Mouse (Mus musculus) MEL (cell line): ENCODE data around the gene Krtap9-3. TPM values are rescaled to one million over a fixed set of nuclear protein-coding genes. Genes with fewer than 3 reads are reported as not detected.

ENCODE experiments used
- DNase-seq: peaks from one replicate; pipeline ENCODE4 v3.0.0; 2011; ENCODE audit warnings: low read depth, low spot score
- H3K27ac ChIP-seq: 2 replicates; pipeline ENCODE4 v1.5.1; 2012; ENCODE audit warnings: low read depth, mild to moderate bottlenecking, control low read depth, low read length, moderate library complexity; ENCODE audit not compliant: control insufficient read depth
- H3K27me3 ChIP-seq, 2 experiments: fragments of 150-350 bp in 1 of 2; sonication (generic) in 1 of 2; 2 replicates each; pipeline ENCODE4 v1.6.1; 2012; ENCODE audit warnings: low read length in 2 of 2, mild to moderate bottlenecking in 2 of 2, improper control_type of control experiment in 1 of 2, moderate library complexity in 1 of 2; ENCODE audit not compliant: insufficient read depth in 2 of 2, control insufficient read depth in 1 of 2
- H3K36me3 ChIP-seq, 2 experiments: 2 replicates each; pipeline ENCODE4 v1.6.1; 2012 to 2014; ENCODE audit warnings: low read length in 2 of 2, improper control_type of control experiment in 1 of 2, inconsistent platforms in 1 of 2, mild to moderate bottlenecking in 1 of 2; ENCODE audit not compliant: insufficient read depth in 2 of 2, control insufficient read depth in 1 of 2
- H3K4me1 ChIP-seq, 2 experiments: fragments of 150-350 bp in 1 of 2; sonication (generic) in 1 of 2; 2 replicates each; pipeline ENCODE4 v1.6.1; 2012; ENCODE audit warnings: low read length in 2 of 2, improper control_type of control experiment in 1 of 2, mild to moderate bottlenecking in 1 of 2; ENCODE audit not compliant: insufficient read depth in 2 of 2, control insufficient read depth in 1 of 2
- H3K4me3 ChIP-seq, 2 experiments: fragments of 150-350 bp in 1 of 2; sonication (generic) in 1 of 2; 2 replicates each; pipeline ENCODE4 v1.5.1; 2012; ENCODE audit warnings: low read depth in 2 of 2, low read length in 2 of 2, mild to moderate bottlenecking in 2 of 2, moderate library complexity in 2 of 2, control low read depth in 1 of 2, improper control_type of control experiment in 1 of 2; ENCODE audit not compliant: control insufficient read depth in 1 of 2, insufficient read depth in 1 of 2
- H3K79me2 ChIP-seq: 2 replicates; pipeline ENCODE4 v1.6.1; 2012; ENCODE audit warnings: mild to moderate bottlenecking, low read length, moderate library complexity; ENCODE audit not compliant: control insufficient read depth, poor library complexity, insufficient read depth
- H3K9ac ChIP-seq: 2 replicates; pipeline ENCODE4 v1.6.1; 2012; ENCODE audit warnings: low read depth, mild to moderate bottlenecking, control low read depth, low read length, moderate library complexity; ENCODE audit not compliant: control insufficient read depth, poor library complexity, severe bottlenecking
- H3K9me3 ChIP-seq: fragments of 150-350 bp; sonication (generic); replicated peaks from 2 replicates; pipeline ENCODE4 v1.6.1; 2012; ENCODE audit warnings: mild to moderate bottlenecking, low read length, improper control_type of control experiment, moderate library complexity; ENCODE audit not compliant: insufficient read depth
- ELF1 ChIP-seq: IDR thresholded peaks from 2 replicates; pipeline ENCODE4 v1.6.1; 2014; ENCODE audit warnings: low read depth, mild to moderate bottlenecking, inconsistent platforms, low read length, improper control_type of control experiment, moderate library complexity
- EP300 ChIP-seq, 2 experiments: IDR thresholded peaks; 2 replicates each; pipeline ENCODE4 v1.6.1; 2011; ENCODE audit warnings: improper control_type of control experiment in 2 of 2, low read length in 2 of 2, low read depth in 1 of 2, mild to moderate bottlenecking in 1 of 2
- HCFC1 ChIP-seq: IDR thresholded peaks from 2 replicates; pipeline ENCODE4 v1.6.1; 2012; ENCODE audit warnings: low read depth, mild to moderate bottlenecking, inconsistent platforms, low read length, improper control_type of control experiment, moderate library complexity
- KAT2A ChIP-seq: conservative IDR thresholded peaks from 2 replicates; pipeline ENCODE4 v1.6.1; 2012; ENCODE audit warnings: low read depth, low read length, improper control_type of control experiment, inconsistent platforms
- MAX ChIP-seq: IDR thresholded peaks from 2 replicates; pipeline ENCODE4 v1.6.1; 2011; ENCODE audit warnings: low read length, improper control_type of control experiment
- MAZ ChIP-seq: IDR thresholded peaks from 2 replicates; pipeline ENCODE4 v1.6.1; 2012; ENCODE audit warnings: low read depth, mild to moderate bottlenecking, inconsistent platforms, low read length, improper control_type of control experiment
- MYC ChIP-seq: IDR thresholded peaks from 2 replicates; pipeline ENCODE4 v1.6.1; 2011; ENCODE audit warnings: low read depth, mild to moderate bottlenecking, low read length, improper control_type of control experiment, moderate library complexity
- NRF1 ChIP-seq: IDR thresholded peaks from 2 replicates; pipeline ENCODE4 v1.6.1; 2014; ENCODE audit warnings: low read depth, mild to moderate bottlenecking, inconsistent platforms, low read length, improper control_type of control experiment, moderate library complexity; ENCODE audit not compliant: poor library complexity, insufficient read depth, severe bottlenecking
- RCOR1 ChIP-seq: IDR thresholded peaks from 2 replicates; pipeline ENCODE4 v1.6.1; 2012; ENCODE audit warnings: low read depth, mild to moderate bottlenecking, inconsistent platforms, low read length, improper control_type of control experiment
- SMC3 ChIP-seq: IDR thresholded peaks from 2 replicates; pipeline ENCODE4 v1.6.1; 2011; ENCODE audit warnings: low read depth, low read length, improper control_type of control experiment
- TBP ChIP-seq: IDR thresholded peaks from 2 replicates; pipeline ENCODE4 v1.8.0; 2011; ENCODE audit warnings: low read depth, low read length, improper control_type of control experiment
- UBTF ChIP-seq: IDR thresholded peaks from 2 replicates; pipeline ENCODE4 v1.6.1; 2012; ENCODE audit warnings: low read depth, mild to moderate bottlenecking, inconsistent platforms, low read length, improper control_type of control experiment, moderate library complexity, borderline replicate concordance; ENCODE audit not compliant: insufficient read depth
- USF1 ChIP-seq: IDR thresholded peaks from 2 replicates; pipeline ENCODE4 v1.6.1; 2014; ENCODE audit warnings: low read depth, mild to moderate bottlenecking, inconsistent platforms, low read length, improper control_type of control experiment, moderate library complexity
- ZC3H11A ChIP-seq: IDR thresholded peaks from 2 replicates; pipeline ENCODE4 v1.6.1; 2012; ENCODE audit warnings: low read depth, mild to moderate bottlenecking, inconsistent platforms, low read length, improper control_type of control experiment
- ZNF384 ChIP-seq: IDR thresholded peaks from 2 replicates; pipeline ENCODE4 v1.6.1; 2012; ENCODE audit warnings: low read depth, mild to moderate bottlenecking, inconsistent platforms, low read length, improper control_type of control experiment
- polyA plus RNA-seq, 2 experiments: library from polyadenylated mRNA; stranded (reverse) in 1 of 2; unstranded in 1 of 2; fragments of >175 nt in 1 of 2; fragments of >200 nt in 1 of 2; gene quantifications; 2 replicates each; pipeline versions ENCODE4 v1.2.1 to v1.2.4; 2012; ENCODE audit warnings: low replicate concordance in 2 of 2, low read depth in 1 of 2; ENCODE audit not compliant: insufficient read length in 2 of 2, insufficient read depth in 1 of 2, missing spikeins in 1 of 2
- total RNA-seq: library from RNA; depleted of rRNA; stranded (reverse); fragments of 300-350 nt; gene quantifications from 2 replicates; pipeline ENCODE4 v1.2.3, GENCODE M21; 2012

Gene Krtap9-3
- total and polyA plus RNA-seq, 3 experiments, result not detected

GRCm38 (mm10) chr11:99557976-99558745, 39.7 kb downstream of the Krtap9-3 start:
- Histone ChIP-seq H3K36me3 (no peaks in the 10 kb centered on the region), H3K4me3 (no peak overlapping the region), H3K9me3 (no peaks in the 10 kb centered on the region), H3K27me3 (no peaks in the 10 kb centered on the region), H3K79me2 (no peaks in the 10 kb centered on the region), H3K27ac (no peak overlapping the region), H3K9ac (no peak overlapping the region), H3K4me1 (no peaks in the 10 kb centered on the region)
- no peak for DNase-seq
- TF ChIP-seq NRF1 (no peak), UBTF (no peak), ELF1 (no peak)

DNA sequence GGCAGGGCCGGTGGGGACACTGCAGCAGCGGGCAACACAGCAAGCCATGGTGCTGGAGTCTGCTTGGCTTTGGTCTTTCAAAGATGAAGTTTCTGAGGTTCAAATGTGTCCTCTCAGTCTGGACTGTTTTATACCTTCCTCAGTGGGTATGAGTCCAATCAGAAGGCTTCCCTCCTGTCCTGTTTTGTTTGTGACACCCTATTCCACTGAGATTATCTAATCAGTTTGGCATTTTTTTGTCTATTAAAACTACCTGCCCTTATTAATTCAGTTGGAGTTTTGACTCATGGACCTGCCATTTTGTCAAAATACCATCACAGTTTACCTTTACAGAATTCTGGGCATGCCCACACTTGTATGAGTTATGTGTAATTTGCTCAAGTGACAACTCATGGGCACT, 41.2 kb downstream of the Krtap9-3 start, which contains the start of gene Krtap3-2:
Gene Krtap3-2, minus strand, starts transcription at position 101 of the 400 bp plus-strand sequence.
- H3K4me1 ChIP-seq, result no peaks in the 10 kb centered on the region
- H3K27ac ChIP-seq, result no peak within 1 kb of the TSS
- no peak for DNase-seq
- no peak for TF ChIP-seq UBTF
- no peaks in the 10 kb centered on the region for H3K36me3 ChIP-seq
- H3K9ac ChIP-seq, result no peak within 1 kb of the TSS
- H3K79me2 ChIP-seq, result no peaks in the 10 kb centered on the region
- H3K4me3 ChIP-seq, result no peak within 1 kb of the TSS
- no peaks in the 10 kb centered on the region for H3K9me3 ChIP-seq
- no peaks in the 10 kb centered on the region for H3K27me3 ChIP-seq

DNA sequence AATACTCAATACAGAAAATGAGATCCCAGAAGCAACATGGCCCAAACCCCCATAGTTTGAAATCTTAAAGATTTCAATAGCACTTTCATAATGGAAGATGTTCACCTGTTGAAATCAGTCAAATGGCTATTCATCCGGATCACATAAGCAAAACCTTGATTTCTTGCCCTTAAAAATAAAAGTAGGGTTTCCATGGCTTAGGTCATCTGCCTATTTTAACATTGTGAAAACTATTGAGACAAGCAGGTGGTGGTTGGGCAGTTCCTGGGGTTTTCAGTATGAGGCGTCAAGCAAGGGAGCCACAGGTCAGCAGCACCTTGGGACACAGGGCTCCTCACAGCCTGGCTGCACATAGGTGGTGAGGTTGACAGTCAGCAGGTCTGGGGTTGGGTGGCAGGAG, 41.7 kb downstream of the Krtap9-3 start:
- H3K9ac ChIP-seq, result no peak overlapping the region
- H3K79me2 ChIP-seq, result no peaks in the 10 kb centered on the region
- H3K4me1 ChIP-seq, result no peaks in the 10 kb centered on the region
- no peaks in the 10 kb centered on the region for H3K9me3 ChIP-seq
- H3K4me3 ChIP-seq, result no peak overlapping the region
- DNase-seq, result no peak
- TF ChIP-seq TBP (no peak), MAX (no peak), USF1 (no peak), RCOR1 (no peak), KAT2A (no peak), ZC3H11A (no peak), EP300 (IDR thresholded peaks at IDR 0.05; ENCODE audit: low read depth in 1 of 2, low read length in 2 of 2) (no peak), MYC (no peak), ZNF384 (no peak), HCFC1 (no peak), SMC3 (no peak), UBTF (no peak), MAZ (no peak)
- H3K36me3 ChIP-seq, result no peaks in the 10 kb centered on the region
- no peaks in the 10 kb centered on the region for H3K27me3 ChIP-seq
- H3K27ac ChIP-seq, result no peak overlapping the region
